Mouse (Mus musculus) ovary, adult 18-20 months (tissue): ENCODE measurements around the gene Stxbp2.
A peak's percentile ranks its signal among the peaks of the same experiment; 100 is the strongest.

Experiments used
- DNase-seq: peaks from one replicate; pipeline ENCODE4 v3.0.0; 2022; ENCODE audit warnings: low spot score, mixed read lengths

Stxbp2 gene

DNA sequence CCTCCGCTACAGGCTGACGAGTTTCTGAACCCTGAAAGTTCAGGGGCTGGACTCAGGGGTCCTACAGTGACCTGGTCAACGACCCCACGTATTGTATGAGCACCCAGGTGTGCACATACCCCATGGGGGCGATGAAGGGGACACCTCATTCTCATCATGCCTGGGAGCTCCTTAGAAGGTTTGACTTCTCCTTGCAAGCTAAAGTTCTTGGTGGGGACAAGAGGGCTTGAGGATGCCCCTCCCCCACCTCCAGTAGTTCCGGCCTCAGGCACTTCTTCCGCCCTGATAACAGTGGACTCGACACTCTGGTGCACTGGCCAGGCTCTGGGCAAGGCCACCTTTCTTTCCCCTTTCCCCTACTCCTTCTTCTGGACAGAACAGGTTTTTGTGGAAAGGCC lies 722 bp downstream of the Stxbp2 start:
- no peak for DNase-seq

DNA sequence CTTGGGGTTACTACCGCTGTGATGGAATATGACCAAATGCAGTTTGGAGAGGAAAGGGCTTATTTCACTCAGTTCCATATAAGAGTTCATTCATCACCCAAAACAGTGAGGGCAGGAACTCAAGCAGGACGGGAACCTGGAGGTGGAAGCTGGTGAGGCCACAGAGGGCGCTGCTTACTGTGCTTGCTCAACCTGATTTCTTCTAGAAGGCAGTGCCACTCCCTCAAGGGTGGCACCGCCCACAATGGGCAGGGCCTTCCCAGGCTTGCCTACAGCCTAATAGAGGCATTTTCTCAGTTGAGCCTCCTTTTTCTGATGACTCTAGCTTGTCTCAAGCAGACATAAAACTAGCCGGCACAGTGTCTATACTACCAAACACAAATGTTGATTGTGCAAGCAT lies 15.0 kb downstream of the Stxbp2 start:
- DNase-seq, result no peak

DNA sequence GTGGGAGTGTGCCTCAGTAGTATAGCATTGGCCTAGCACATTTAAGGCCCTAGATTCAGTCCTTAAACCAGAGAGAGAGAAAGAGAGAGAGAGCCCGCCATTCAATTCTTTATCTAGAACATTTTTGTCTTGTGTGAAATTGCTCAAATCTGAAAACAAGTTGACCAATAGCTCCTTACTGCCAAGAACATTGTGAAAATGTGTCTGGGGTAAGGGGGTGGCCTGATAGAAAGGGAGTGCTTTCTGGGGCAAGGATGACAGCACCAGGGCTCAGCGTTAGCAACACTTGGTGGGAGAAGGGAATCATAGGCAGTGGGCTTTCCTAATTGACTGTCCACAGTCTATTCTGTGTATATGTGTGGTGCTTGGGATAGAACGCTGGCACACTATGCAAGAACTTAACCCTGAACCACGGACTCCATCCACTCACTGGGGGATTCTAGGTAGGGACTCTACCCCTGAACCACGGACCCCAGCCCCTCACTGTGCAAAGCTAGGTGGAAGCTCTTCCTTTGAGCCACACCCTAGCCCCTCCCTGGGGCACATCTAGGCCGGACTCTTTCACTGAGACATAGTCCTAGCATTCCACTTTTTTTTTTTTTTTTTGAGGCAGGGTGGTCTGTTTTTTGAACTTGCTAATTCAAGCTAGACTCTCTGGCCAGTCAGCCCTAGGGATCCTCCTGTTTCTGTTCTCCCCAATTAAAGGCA lies 16.2 kb downstream of the Stxbp2 start:
- DNase-seq, result no peak

DNA sequence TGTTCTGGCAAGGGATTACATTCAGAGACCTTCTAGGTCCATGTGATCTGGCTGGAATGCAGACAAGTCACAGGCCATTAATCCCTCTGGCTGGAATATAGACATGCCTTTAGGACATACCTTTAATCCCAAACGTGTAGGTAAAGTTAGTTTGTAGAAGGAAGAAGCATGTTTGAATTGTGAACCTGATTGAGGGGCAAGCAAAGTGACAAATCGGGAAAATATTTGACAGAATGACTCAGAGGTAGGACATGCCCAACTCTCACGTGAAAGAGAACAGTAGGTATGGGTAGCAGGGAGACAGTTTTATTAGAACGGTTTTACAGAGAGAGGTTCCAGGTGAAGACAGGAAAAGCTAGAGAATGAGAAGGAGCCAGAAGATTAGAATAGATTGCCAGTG lies 16.8 kb downstream of the Stxbp2 start:
- no peak for DNase-seq

DNA sequence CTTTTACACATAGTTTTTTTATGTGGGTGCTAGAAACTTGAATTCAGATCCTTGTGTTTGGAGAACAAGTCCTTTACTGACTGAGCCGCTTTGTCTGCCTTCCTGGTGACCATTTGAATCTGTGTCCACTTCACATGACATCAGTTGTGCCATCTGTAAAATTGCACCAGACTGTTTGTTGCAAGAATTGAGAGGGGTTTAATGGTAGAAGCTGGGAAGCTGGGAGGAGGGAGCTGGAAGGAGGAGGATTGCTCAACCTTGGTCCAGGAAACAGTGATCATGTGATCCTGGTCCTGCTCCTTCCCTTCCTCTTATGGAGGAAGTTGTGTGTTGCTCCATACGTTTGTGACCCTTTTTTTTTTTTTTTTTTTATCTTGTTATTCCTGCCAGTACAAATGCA lies 17.5 kb downstream of the Stxbp2 start:
- no peak for DNase-seq

DNA sequence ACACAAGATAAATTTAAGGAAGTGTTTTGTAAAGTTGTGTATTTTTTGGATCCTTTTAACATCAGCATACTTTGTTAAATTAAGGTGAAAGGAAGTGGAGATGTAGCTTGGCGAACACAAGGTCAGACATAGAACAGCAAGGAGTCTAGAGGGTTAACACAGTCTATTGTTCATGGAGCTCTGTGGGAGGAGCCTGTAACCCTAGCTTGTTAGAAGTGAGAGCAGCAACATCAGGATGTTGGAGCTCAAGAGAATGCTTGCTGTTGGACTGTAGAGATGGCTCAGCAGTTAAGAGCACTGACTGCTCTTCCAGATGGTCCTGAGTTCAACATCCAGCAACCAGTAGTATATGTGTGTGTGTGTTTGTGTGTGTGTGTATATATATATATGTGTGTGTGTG lies 18.2 kb downstream of the Stxbp2 start:
- DNase-seq, result no peak

DNA sequence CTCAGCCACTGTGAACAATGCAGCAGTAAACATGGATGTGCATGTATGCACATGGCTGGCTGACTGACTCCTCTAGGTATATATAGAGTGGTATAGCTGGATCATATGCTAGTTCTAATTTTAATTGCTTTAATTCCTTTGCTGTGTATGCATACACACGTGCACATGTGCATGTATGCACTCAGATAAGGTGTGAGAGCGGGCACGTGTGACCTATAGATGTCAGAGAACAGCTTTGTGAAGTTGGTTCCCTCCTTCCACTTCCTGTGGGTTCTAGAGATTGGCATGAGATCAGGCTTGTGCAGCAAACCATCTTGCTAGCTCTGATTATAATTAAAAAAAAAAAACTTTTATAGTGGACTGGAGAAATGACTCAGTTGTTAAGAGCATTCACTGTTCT lies 22.1 kb downstream of the Stxbp2 start:
- no peak for DNase-seq

DNA sequence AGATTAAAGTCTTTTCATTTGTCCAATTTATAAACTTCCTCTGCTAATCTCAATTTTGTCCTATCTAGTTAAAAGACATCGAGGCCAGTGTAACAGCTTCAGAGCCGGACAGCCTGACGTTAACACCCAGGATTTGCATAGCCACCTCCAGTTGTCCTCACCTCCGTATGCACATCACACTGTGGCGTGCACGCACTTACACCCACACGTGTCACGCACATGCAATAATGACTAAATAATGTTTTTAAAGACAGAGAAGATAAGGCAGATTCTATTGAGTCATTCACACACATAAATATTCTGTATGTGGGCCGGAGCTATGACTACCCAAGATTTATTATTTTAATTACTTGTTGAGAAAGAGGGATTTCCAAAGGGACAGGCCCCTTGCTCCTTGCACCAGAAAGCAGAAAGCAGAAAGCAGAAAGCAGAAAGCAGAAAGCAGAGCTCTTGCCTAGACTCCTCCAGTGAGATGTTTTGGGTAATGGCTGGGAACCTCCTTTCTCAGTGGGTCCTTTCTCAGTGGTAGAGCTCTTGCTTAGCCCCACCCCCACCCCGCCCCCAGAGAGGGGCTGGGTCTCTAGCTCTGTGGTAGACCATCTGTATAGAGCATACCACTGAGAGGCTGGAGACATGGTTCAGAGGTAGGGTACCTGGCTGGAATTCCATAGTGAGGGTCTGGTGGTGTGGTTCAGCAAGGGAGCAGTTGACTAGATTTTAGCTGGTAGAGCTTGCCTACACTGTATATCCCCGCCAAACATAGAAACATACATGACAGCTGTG lies 24.2 kb downstream of the Stxbp2 start:
- no peak for DNase-seq

DNA sequence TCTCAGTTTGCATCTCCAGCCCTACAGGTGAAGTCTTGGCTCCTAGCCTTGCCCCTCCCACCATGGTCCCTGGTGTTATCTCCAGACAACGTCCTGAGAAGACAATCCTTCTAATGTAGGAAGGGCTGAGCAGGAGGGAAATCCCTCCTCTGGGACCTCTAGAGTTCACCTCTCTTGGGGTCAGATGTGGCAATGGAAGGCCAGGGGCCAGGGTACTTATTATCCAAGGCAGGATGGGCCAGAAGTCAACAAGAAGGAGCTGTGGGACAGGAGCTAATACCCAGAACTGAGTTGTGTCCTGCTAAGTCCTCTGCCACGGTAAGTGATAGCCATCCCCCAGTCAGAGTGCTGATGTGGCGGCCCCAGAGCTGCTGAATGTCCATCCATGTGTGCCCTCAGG lies 24.8 kb downstream of the Stxbp2 start, which contains the start of gene Retn:
Retn (plus strand) TSS at position 245 of the 400 bp plus-strand sequence.
- no peak for DNase-seq

DNA sequence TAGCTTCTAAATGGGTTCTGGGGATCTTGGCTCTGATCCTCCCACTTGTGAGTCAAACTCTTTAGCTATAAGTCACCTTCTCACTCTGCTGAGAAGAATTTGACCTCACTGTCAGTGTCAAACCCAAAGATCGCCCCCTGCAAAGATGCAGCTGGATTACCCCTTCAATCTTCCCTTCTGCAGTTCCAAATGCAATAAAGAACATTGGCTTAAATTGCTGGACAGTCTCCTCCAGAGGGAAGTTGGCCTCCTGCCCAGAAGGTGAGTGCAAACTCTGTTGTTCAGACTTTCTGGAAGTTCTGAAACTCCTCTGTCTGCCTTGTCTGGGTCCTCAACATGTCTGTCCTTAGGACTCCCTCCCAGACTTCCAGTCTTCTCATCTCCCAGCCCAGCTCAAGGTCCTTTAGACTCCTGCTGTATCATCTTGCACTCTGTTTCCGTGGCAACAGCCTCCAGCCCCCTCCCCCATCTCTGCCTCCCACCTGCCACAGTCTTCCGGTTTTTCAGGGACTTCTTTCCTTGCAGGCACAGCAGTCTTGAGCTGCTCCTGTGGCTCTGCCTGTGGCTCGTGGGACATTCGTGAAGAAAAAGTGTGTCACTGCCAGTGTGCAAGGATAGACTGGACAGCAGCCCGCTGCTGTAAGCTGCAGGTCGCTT lies 26.1 kb downstream of the Stxbp2 start:
- no peak for DNase-seq

DNA sequence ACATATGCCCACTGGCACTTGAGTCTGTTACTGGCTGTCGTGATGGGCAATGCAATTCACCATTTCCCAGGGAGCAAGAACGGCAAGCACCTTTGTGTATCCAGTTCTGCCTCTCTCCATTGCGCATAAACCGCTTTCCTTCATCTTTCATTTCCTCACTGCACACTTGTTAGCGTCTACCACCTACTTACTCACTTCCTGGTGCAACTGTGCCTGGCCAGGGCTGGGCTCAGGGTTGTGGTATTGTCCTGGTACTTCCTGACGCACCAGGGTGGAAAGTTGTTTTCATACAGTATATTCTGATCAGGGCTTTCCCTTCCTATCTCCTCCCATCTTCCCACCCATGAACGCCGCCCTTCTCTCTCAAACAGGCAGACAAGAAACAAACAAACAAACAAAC lies 30.1 kb downstream of the Stxbp2 start:
- DNase-seq, result no peak

DNA sequence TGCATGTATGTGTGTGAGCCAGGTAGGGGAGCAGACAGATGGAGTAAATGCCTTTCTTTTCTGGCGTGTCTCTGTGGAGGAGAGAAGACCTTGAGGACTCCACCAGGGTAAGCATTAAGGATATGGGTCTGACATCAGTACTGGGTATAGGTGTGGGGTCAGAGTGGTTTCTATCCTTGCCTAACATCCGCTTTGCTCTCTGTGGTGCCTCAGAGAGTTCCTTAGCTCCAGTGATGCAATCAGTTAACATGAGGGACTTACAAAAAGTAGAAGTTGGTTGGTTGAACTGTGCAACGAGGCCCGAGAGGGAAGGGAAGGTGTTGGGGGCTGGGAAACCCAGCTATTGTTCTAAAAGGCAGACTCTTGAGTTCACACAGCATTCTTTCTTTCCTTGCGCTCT lies 33.6 kb downstream of the Stxbp2 start:
- DNase-seq, result no peak

DNA sequence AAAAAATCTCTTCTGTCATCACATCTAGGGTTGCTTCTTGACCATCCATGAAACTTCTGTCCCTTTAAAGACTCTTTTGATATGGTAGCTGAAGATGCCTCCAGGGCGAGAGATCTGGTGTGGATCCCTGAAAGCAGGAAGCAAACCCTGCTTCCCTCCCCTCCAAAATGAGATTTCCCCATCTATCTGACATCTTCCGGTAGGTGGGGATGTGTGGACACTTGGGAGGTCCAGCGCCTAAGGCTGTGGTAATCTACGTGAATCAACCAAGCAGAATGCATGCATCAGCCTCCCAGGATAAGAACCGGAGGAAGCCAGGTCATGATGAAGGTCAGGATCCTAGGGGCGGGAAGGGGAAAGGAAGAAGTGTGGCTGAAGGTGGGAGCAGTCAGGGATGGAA lies 34.8 kb downstream of the Stxbp2 start, which contains the start of gene Mcemp1:
Mcemp1 (plus strand) TSS at position 248 of the 400 bp plus-strand sequence.
- no peak for DNase-seq

DNA sequence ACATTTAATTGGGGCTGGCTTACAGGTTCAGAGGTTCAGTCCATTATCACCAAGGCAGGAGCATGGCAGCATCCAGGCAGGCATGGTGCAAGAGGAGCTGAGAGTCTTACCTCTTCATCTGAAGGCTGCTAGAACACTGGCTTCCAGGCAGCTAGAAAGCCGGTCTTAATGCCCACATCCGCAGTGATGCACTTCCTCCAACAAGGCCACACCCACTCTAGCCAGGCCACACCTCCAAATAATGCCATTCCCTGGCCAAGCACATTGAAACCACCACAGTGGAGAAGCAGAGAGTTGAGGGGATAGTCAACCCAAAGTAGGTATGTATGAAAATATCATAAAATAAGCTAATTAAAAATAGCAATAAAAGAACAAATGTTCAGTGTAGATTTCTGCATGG lies 39.6 kb downstream of the Stxbp2 start:
- DNase-seq, result no peak

DNA sequence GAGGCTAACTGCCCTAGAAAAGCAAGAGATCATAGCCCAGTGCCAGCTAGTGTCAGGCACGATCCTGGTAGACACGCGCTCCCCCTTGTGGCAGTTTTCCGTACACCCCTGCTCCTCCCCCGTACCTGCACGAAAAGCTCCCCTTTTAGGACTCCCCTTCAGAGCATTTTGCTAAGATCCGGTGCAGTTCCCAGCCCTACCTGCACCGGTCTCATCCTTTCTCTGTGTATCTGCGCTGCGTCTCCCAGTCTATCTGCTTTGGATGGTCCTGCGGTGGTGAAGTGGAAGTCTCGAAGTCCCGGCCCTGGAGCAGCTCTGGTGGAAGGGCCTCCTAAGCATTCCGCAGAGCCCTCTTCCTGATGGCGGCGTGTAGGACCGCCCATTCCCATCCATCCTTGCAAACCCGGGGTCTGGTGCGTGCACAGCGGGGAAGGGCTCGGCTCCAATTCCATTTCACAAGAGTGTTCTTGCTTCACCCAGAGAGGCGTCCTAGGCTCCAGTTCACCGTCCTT lies 41.3 kb downstream of the Stxbp2 start, which contains the start of gene Fcor:
Fcor (minus strand) TSS at position 383 of the 512 bp plus-strand sequence.
- DNase-seq, result peak; percentile 46

DNA sequence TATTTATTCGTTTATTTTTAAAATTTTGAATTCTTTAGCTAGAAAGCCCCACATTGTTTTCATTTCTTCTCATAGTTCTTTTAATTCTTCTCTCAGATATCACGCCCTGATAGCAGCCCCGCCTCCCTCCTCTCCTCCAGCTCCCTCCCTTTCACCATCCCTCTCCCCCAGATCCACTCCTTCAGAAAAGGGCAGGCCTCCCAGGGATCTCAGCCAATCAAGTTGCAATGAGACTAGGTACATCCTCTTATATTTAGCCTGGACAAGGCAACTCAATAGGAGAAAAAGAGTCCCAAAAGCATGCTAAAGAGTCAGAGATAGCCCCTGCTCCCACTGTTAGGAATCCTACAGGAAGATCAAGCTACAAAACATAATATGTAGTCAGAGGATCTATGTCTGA lies 43.9 kb downstream of the Stxbp2 start:
- no peak for DNase-seq

DNA sequence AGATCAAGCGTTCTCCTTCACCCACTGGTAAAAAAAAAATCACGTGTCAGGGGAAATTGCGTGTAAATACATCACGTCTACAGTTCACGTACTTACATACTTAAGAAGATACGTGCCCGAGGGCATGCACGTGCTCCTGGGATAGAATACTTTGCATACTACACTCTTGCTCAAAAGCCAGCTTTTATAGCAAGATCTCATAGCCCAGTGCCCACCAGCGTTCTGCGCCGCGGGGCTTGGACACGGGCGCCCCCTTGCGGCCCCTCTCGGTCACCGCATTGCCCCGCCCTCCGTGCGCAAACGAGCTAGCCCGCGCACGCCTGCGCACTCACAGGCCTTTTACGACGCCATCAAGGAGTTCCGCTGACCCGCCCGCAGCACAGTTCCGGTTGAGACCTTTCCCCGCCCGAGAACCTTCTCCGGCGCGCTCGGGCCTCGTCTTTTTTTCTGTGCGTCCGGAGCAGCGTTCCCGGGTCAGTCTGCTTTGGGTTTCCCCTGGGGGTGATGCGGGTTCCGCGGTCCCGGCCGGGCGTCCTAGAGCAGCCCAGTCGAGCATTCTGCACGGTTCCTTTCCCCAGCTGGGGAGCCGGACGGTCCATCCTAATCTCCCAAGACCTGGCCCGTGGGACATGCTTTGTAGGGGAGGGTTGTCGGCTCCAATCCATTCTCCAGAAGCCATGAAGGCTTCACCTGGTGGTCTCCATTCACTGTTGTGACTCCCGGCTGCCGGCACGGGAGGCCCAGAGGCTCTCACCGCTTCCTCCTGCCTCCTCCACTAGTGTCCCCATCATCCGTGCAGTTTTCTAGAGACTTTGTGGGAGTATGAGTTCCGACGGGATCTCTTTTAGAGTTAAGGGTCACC lies 45.6 kb downstream of the Stxbp2 start, which contains the start of gene Trappc5:
Trappc5 (plus strand) TSS at position 169 of the 862 bp plus-strand sequence.
- DNase-seq, result peak; percentile 89

DNA sequence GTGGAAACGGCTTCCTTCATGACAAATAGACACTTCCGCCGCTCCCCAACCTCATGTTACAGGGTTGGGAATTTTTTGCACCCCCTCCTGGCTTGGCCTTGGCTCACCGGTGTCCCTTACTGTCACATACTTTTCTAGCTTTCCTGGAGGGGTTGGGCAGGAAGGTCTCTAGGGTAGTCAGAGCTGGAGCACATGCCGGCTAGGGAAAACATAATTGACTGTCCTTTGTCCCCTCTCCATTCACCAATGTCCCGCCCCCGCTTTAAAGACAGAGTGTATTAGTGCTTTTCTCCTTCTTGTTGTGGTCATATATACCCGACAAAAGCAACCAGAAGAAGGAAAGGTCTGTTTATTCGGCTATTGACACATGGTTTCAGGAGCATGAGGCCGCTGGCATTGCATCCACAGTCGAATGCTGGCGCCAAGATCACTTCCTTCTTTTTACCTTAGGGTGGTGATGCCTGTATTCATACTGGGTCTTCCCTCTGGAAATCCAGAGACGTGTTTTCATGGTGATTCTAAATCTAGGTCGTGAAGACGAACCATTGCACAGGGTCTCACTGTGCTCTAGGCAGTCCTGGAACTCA lies 46.3 kb downstream of the Stxbp2 start:
- no peak for DNase-seq

DNA sequence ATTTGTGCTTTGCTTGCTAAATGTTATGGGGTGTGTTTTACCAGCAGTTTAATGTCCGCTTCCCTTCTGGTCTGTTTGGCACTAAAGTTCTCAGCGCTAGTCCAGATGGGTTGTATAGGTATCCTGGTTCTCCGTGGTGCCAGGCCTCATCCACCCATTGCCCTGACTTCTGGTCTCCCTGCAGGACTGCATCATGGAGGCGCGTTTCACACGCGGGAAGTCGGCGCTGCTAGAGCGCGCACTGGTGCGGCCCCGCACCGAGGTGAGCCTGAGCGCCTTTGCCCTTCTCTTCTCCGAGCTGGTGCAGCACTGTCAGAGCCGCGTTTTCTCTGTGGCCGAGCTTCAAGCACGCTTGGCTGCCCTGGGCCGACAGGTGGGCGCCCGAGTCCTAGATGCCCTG lies 48.1 kb downstream of the Stxbp2 start:
- no peak for DNase-seq

DNA sequence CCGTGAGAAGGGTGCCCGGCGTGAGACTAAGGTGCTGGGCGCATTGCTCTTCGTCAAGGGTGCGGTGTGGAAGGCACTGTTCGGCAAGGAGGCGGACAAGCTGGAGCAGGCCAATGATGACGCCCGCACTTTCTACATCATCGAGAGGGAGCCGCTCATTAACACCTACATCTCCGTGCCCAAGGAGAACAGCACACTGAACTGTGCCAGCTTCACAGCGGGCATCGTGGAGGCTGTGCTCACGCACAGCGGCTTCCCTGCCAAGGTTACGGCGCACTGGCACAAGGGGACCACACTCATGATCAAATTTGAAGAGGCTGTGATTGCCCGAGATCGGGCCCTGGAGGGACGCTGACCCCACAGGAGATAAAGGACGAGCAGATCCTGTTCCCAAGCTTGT lies 48.5 kb downstream of the Stxbp2 start:
- no peak for DNase-seq

DNA sequence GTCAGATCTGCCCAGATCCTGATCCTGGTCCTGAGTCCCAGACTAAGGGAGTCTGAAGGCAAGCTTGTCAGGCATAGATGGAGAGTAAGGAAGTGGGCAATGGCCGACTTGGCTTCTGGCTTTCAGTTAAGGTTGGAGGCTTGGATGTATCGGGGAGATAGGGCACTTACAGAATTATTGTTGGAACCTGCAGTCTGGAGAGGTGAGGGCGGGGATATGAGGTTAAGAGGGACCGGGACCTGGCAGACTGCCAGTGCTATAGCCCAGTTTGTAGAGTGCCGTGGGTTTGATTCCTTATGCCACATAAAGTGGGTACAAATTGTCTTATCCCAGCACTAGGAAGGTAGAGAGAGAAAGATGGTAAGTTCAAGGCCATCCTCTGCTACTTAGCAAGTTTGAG lies 48.9 kb downstream of the Stxbp2 start:
- no peak for DNase-seq
